Mouse (Mus musculus) liver, adult 10 weeks (tissue): ENCODE measurements around the gene Coro1a. TPM values are rescaled to one million over a fixed set of nuclear protein-coding genes. Genes with fewer than 3 reads are reported as not detected.

ENCODE experiments used
- polyA plus RNA-seq: library from polyadenylated mRNA; stranded (reverse); fragments of 350-450 nt; fragmentation: Illumina TruSeq; extraction: RNeasy Lipid Tissue Mini Kit (QIAGEN cat#74804); gene quantifications from one replicate; pipeline ENCODE4 v1.2.3, GENCODE M21; 2014; ENCODE audit warnings: low read depth, low replicate concordance

The Coro1a gene
- polyA plus RNA-seq: 2.7 TPM

GRCm38 (mm10) chr7:126707442-126708174 lies at the start of gene Coro1a:
Gene Coro1a (minus strand): TSS chr7:126707787.

GRCm38 (mm10) chr7:126695631-126696207 lies 11.9 kb downstream of the Coro1a start, which contains the start of gene Slx1b:
Gene Slx1b (minus strand): TSS chr7:126695784.

DNA sequence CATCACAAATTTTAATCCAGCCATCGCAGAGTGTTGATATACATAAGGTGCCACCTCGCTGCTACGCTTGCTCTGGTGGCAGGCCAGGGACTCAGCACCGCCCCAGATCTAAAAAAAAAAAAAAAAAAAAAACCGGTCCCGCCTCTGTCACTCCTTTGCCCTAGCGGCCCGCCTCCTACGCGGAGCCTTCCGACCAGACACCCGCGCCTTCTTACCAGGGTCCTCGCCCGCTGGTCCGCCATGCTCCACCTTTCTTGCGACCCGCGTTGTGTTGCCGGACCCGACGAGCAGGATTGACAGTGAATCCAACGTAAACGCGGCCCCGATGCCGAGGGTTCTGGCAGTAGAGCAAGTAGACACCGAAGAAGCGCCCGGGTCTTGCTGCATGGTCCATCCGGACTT lies 12.4 kb downstream of the Coro1a start, which contains the start of gene Bola2:
Gene Bola2, plus strand, starts transcription at position 192 of the 402 bp plus-strand sequence.

DNA sequence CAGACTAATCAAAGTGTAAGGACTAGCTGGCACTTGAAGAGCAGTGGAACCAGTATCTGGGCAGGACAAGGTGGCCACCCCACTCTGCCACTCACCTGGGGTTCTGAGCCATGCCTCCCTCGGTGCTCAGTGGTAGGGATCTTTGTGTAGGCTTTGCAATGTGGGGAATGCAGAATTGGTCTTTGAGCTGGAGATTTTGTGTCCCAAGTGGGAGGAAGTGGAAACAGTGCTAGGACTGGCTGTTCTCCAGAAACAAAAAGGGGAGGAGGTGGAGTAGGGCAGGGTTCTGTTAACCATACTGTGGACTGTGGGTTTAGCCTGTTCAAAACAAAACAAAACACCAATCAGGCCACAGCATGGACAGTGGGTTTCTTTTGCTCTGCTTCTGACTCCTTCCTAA lies 31.4 kb downstream of the Coro1a start, which contains the start of gene Sult1a1:
Gene Sult1a1, minus strand, starts transcription at position 226 of the 400 bp plus-strand sequence.

Other genes with a start within 250 kb of the Coro1a start
- gene Atp2a1, start 244.7 kb downstream of the Coro1a start, polyA plus RNA-seq: 0.11 TPM
- 3.6 TPM for gene Sh2b1, start 232.4 kb downstream of the Coro1a start, polyA plus RNA-seq
- gene Tufm, start 220.4 kb downstream of the Coro1a start, polyA plus RNA-seq: 10.8 TPM
- 13.8 TPM for gene Atxn2l, start 204.3 kb downstream of the Coro1a start, polyA plus RNA-seq
- 71.2 TPM for gene Eif3c, start 141.4 kb downstream of the Coro1a start, polyA plus RNA-seq
- gene Apobr, start 122.8 kb downstream of the Coro1a start, polyA plus RNA-seq: 0.24 TPM
- gene Cln3, start 122.0 kb downstream of the Coro1a start, polyA plus RNA-seq: 1.3 TPM
- gene Il27, start 112.8 kb downstream of the Coro1a start, polyA plus RNA-seq: not detected
- gene Nupr1, start 76.9 kb downstream of the Coro1a start, polyA plus RNA-seq: not detected
- gene Sgf29, start 58.5 kb downstream of the Coro1a start, polyA plus RNA-seq: 4.4 TPM
- 1,146 TPM for gene Sult1a1, start 31.4 kb downstream of the Coro1a start, polyA plus RNA-seq
- not detected for gene Bola2, start 12.4 kb downstream of the Coro1a start, polyA plus RNA-seq
- 2.0 TPM for gene Slx1b, start 12.0 kb downstream of the Coro1a start, polyA plus RNA-seq
- 5.9 TPM for gene Mapk3, start 51.8 kb upstream of the Coro1a start, polyA plus RNA-seq
- not detected for gene Gdpd3, start 58.5 kb upstream of the Coro1a start, polyA plus RNA-seq
- 10.0 TPM for gene Ypel3, start 69.2 kb upstream of the Coro1a start, polyA plus RNA-seq
- gene Tbx6, start 73.7 kb upstream of the Coro1a start, polyA plus RNA-seq: not detected
- gene Ppp4c, start 84.7 kb upstream of the Coro1a start, polyA plus RNA-seq: 19.8 TPM
- gene Fam57b, start 89.9 kb upstream of the Coro1a start, polyA plus RNA-seq: not detected
- not detected for gene 4930451I11Rik, start 123.9 kb upstream of the Coro1a start, polyA plus RNA-seq
- not detected for gene Doc2a, start 139.6 kb upstream of the Coro1a start, polyA plus RNA-seq
- gene Hirip3, start 154.2 kb upstream of the Coro1a start, polyA plus RNA-seq: 3.6 TPM
- gene Ino80e, start 154.6 kb upstream of the Coro1a start, polyA plus RNA-seq: 4.8 TPM
- gene Taok2, start 176.9 kb upstream of the Coro1a start, polyA plus RNA-seq: 3.4 TPM
- 16.3 TPM for gene Tmem219, start 215.1 kb upstream of the Coro1a start, polyA plus RNA-seq
- gene Kctd13, start 221.1 kb upstream of the Coro1a start, polyA plus RNA-seq: 1.7 TPM
- gene Asphd1, start 241.8 kb upstream of the Coro1a start, polyA plus RNA-seq: not detected
- not detected for gene Sez6l2, start 242.8 kb upstream of the Coro1a start, polyA plus RNA-seq